Mouse (Mus musculus) spleen, adult 2 months (tissue): ENCODE data around the gene Dynll1. TPM values are rescaled to one million over a fixed set of nuclear protein-coding genes. Genes with fewer than 3 reads are reported as not detected.

Experiments used
- DNase-seq, 2 experiments: peaks; one replicate each; pipeline versions ENCODE4 v3.0.0 to v3.0.0-alpha.2; 2012 to 2021; ENCODE audit warnings: low spot score in 2 of 2, low read depth in 1 of 2
- H3K27ac ChIP-seq: fragments of 200-500 bp; 2 replicates; pipeline ENCODE4 v1.5.1; 2012; ENCODE audit warnings: low read length, inconsistent platforms; ENCODE audit not compliant: insufficient read depth
- H3K27me3 ChIP-seq: fragments of 200-500 bp; 2 replicates; pipeline ENCODE4 v1.6.1; 2012; ENCODE audit warnings: mild to moderate bottlenecking, moderate library complexity, low read length, inconsistent platforms; ENCODE audit not compliant: control insufficient read depth, insufficient read depth
- H3K36me3 ChIP-seq: fragments of 200-500 bp; 2 replicates; pipeline ENCODE4 v1.6.1; 2012; ENCODE audit warnings: mild to moderate bottlenecking, low read length, inconsistent platforms; ENCODE audit not compliant: control insufficient read depth, insufficient read depth
- H3K4me1 ChIP-seq: fragments of 200-500 bp; 2 replicates; pipeline ENCODE4 v1.6.1; 2011; ENCODE audit warnings: inconsistent platforms; ENCODE audit not compliant: control insufficient read depth, insufficient read depth, insufficient read length
- H3K4me3 ChIP-seq: fragments of 200-500 bp; 2 replicates; pipeline ENCODE4 v1.5.1; 2011; ENCODE audit warnings: mild to moderate bottlenecking, inconsistent platforms; ENCODE audit not compliant: insufficient read depth, insufficient read length; ENCODE audit errors: extremely low read depth
- CTCF ChIP-seq: fragments of 200-500 bp; IDR thresholded peaks from 2 replicates; pipeline ENCODE4 v1.5.1; 2011; ENCODE audit warnings: mild to moderate bottlenecking, inconsistent platforms; ENCODE audit not compliant: insufficient read depth, insufficient read length, insufficient replicate concordance; ENCODE audit errors: extremely low read depth
- POLR2A ChIP-seq: fragments of 200-500 bp; IDR thresholded peaks from 2 replicates; pipeline ENCODE4 v1.6.1; 2011; ENCODE audit warnings: low read depth, low read length, inconsistent platforms
- WGBS: fragments of 180-500 bp; shearing (Covaris S2); methylation state at CpG from one replicate; pipeline ENCODE4 v1.1.7; 2018; 5-methylcytosine and 5-hydroxymethylcytosine counted together
- polyA plus RNA-seq: library from polyadenylated mRNA; depleted of rRNA; stranded (reverse); fragments of >200 nt; gene quantifications from 2 replicates; pipeline ENCODE4 v1.2.3, GENCODE M21; 2012

Gene Dynll1
- polyA plus RNA-seq, 1 experiment: 135 TPM

DNA sequence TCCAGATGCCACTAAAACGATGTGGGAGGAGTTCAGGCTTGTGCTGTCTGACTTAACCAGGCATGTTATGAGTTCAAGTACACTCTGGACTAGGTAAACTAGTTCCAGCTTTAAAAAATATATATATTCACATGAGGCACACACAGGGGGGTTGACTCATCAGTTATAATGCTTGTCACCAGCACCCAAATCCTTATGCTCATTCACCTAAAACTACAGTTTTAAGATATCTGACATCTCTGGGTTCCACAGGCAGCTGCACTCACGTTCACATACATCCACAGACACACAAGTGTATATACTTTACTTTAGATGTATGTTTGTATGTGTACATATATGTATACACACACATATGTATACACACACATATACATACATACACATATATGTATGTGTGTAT lies 22.0 kb downstream of the Dynll1 start:
- Histone ChIP-seq H3K27ac (no peak overlapping the region), H3K4me1 (peaks cover 2% of the 10 kb centered on the region), H3K36me3 (no peaks in the 10 kb centered on the region), H3K27me3 (no peaks in the 10 kb centered on the region), H3K4me3 (no peak overlapping the region)
- 66% methylated on average over 2 of the region's 2 CpGs for WGBS
- TF ChIP-seq POLR2A (no peak), CTCF (no peak)
- no peak for DNase-seq

DNA sequence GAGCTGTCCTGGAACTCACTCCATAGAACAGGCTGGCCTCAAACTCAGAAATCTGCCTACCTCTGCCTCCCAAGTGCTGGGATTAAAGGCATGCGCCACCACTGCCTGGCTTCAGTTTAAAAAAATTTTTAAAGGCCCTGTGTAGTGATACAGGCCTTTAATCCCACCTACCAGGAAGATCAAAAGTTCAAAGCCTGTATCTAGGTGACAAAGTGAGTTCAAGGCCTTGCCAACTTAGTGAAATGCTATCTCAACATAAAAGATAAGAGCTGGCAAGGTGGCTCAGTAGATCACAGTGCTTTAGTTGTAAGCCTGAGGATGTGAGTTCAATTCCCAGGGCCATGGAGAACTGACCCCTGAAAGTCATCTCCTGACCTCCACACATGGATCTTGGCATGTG lies 22.7 kb downstream of the Dynll1 start:
- no peak for DNase-seq
- WGBS: 77% methylated on average over 1 of the region's 1 CpGs
- Histone ChIP-seq H3K4me3 (no peak overlapping the region), H3K36me3 (no peaks in the 10 kb centered on the region), H3K27me3 (no peaks in the 10 kb centered on the region), H3K27ac (no peak overlapping the region), H3K4me1 (peaks cover 2% of the 10 kb centered on the region)
- TF ChIP-seq POLR2A (no peak), CTCF (no peak)

DNA sequence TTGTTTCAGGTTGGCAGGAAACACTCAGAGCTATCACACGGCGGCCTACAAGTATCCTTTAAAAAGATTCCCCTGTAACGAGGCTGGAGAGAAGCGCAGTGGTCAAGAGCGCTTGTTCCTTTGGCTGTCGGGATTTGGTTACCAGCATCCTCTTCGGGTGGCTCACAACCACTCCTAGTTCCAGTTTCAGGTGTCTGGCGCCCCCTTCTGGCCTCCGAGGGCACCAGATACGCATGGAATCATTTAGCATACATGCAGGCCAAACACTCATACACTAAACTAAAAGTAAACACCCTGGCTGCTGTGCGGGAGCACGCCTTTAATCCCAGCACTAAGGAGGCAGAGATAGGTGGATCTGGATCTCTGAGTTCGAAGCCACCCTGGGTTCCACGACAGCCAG lies 24.8 kb downstream of the Dynll1 start:
- WGBS: 75% methylated on average over 14 of the region's 14 CpGs
- Histone ChIP-seq H3K27me3 (no peaks in the 10 kb centered on the region), H3K4me3 (no peak overlapping the region), H3K36me3 (no peaks in the 10 kb centered on the region), H3K27ac (no peak overlapping the region), H3K4me1 (peaks cover 2% of the 10 kb centered on the region)
- no peak for DNase-seq
- TF ChIP-seq CTCF (peak; percentile 18; the same call in 1 of the 2 replicates), POLR2A (no peak)

DNA sequence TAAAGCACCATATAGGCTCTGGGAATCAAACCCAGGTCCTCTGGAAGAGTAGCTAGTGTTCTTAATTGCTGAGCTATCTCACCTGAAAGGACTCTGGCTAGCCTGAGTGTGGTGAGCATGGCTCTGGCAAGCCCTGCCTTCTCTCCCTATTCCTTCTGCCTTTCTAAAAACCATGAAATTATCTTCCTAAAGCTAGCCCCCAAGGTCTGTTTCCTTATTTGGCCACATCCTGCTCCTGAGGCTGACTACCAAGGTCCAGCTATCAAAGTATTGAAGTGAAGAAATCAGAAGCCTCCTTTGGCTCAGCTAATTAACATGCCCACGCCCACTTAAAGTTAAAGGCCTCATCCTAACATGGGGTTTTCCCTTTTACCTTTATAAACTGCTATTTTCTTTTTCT lies 26.0 kb downstream of the Dynll1 start:
- Histone ChIP-seq H3K36me3 (no peaks in the 10 kb centered on the region), H3K27me3 (no peaks in the 10 kb centered on the region), H3K27ac (no peak overlapping the region), H3K4me3 (no peak overlapping the region), H3K4me1 (peaks cover 7% of the 10 kb centered on the region)
- DNase-seq: no peak
- TF ChIP-seq CTCF (no peak), POLR2A (no peak)
- 89% methylated on average over 1 of the region's 1 CpGs for WGBS

DNA sequence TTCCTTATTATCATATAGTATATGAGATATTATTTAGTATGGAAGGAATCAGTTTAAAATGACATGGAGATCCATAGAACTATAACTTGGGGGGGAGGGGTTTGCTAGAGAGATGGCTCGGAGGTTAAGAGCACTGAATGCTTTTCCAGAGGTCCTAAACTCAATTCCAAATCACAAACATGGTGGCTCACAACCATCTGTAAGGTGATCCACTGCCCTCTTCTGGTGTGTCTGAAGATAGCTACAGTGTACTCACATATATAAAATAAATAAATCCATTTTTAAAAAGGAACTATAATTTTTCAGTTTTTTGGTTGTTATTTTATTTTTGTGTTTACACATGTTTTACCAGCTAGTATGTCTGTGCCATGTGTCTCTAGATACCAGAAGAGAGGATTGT lies 26.4 kb downstream of the Dynll1 start:
- H3K27me3 ChIP-seq: no peaks in the 10 kb centered on the region
- peaks cover 7% of the 10 kb centered on the region for H3K4me1 ChIP-seq
- H3K36me3 ChIP-seq: no peaks in the 10 kb centered on the region
- H3K4me3 ChIP-seq: no peak overlapping the region
- TF ChIP-seq CTCF: no peak
- no peak for TF ChIP-seq POLR2A
- no peak for DNase-seq
- H3K27ac ChIP-seq: no peak overlapping the region
- WGBS: 81% methylated on average over 1 of the region's 1 CpGs

DNA sequence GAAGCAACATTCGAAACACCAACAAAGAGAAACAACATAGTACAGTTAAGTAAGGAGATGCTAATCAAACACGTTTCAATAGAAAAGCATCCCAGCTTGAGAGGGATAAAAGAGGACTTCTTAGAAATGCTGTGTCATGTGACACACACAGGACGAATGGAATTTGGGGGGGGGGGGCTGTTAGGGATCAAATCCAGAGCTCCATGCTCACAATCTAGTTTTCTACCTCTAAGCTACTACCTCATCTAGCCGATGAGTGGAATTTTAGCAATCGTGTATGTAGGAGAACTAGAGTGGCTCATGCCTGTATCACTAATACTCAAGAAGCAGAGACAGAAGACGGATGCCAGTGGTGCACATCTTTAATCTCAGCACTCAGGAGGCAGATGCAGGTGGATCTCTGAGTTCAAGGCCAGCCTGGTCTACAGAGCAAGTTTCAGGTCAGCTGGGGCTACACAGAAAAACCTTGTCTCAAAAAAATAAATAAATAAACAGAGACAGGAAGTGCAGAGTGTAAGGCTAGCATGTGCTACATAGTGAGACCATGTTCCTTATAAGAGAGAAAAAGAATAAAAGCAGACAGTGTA lies 27.2 kb downstream of the Dynll1 start:
- Histone ChIP-seq H3K27me3 (no peaks in the 10 kb centered on the region), H3K27ac (no peak overlapping the region), H3K4me1 (peaks cover 6% of the 10 kb centered on the region; the same call in 1 of the 2 replicates), H3K36me3 (no peaks in the 10 kb centered on the region), H3K4me3 (no peak overlapping the region)
- TF ChIP-seq CTCF (no peak), POLR2A (no peak)
- 82% methylated on average over 6 of the region's 6 CpGs for WGBS
- no peak for DNase-seq

DNA sequence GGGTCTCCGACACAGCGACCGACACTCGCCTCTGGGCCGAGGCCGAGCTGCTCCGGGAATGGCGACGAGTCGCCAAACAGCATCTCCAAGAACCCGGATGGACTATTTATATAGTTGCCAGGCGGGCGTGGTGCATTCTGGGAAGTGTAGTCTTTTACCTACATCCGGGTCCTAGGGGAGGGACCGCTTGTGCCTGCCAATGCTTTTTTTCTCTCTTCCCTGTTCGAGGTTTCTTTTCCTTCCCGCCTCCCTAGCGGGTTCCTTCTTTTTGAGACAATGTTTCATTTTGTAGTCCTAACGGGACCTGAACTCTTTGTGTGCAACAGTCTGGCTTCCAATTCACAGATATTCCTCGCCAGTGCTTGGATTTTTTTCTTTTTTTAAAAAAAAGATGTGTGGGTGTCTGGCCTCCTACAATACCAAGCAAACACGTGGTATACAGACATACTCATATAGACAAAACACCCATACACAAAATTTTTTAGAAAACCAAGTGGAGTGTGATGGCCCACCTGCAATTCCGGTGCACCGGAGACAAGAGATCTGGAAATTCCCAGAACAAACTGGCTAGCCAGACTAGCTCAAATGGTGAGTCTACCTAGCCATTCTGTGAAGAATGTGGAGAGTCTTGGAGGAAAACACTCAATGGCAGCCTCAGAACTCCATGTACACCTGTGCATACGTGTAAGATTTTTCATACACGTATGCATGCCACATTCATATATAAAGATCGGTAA lies 27.8 kb downstream of the Dynll1 start, which contains the start of gene Rnf10:
TSS of gene Rnf10 (minus strand) at position 87 of the 737 bp plus-strand sequence.
- peaks cover 6% of the 10 kb centered on the region; the same call in 1 of the 2 replicates for H3K4me1 ChIP-seq
- H3K4me3 ChIP-seq: peak within 1 kb of the TSS; percentile 89
- H3K36me3 ChIP-seq: no peaks in the 10 kb centered on the region
- TF ChIP-seq CTCF (no peak), POLR2A (peak; percentile 97)
- no peaks in the 10 kb centered on the region for H3K27me3 ChIP-seq
- peak; percentile 89 to 94 for DNase-seq
- H3K27ac ChIP-seq: peak within 1 kb of the TSS; percentile 68
- 14% methylated on average over 26 of the region's 26 CpGs for WGBS
